Mouse (Mus musculus) heart, postnatal 36 days (tissue): ENCODE results near the gene Tle6. TPM values are rescaled to one million over a fixed set of nuclear protein-coding genes. Genes with fewer than 3 reads are reported as not detected.

Experiments
- DNase-seq, 2 experiments: peaks; one replicate each; pipeline ENCODE4 v3.0.0; 2021 to 2022
- intact Hi-C: fragments of 180-260 bp; cut with DNase I; formaldehyde crosslinking; loops from one replicate; pipeline ENCODE4 v1.15.1; 2025
- total RNA-seq, 2 experiments: library from RNA; stranded (reverse); gene quantifications; 2 replicates each; pipeline ENCODE4 v1.2.3; 2021

The Tle6 gene
- total RNA-seq, 2 experiments from 2014 or later, result 7.5 to 8.5 TPM

DNA sequence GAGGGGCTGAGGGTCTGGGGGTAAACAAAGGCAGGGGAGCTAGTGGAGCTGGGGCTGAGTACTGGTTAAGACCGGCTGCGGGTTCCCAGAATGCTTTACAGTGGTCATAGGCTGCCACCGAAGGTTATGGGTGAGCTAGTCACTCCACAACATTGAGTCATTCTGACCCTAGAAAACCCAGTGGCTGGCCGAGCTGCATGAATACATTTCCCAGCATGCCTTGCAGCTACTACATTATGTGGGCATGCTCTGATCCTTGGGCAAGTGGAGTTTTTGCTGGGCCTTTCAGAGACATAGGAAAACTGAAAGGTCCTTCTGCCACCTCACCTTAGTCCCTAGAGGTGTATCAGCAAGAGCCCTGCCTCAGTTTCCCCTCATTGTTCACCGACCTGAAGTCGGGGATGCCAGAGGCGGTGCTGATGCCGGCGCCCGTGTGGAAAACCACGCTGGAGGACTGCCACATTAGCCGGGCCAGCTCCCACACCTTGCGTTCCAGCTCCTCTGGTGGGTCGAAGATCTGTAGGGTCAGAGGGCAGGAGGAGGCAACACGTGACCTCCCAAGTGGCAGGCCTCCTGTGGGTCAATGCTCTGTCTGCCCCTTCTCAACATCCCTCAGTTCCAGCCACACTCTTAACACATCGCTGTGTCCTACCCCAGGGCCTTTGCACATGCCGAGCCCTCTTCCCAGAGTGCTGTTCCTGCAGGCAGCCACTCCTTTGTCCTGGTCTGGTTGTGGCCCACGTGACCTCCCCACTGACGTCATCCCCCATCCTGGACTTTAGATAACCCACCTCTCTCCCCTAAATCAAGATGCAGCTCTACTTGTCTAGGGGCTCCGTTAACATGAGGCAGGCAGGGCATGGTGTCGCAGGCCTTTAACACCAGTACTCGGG lies 25.5 kb upstream of the Tle6 start:
- no peak for DNase-seq
- intact Hi-C loops, result loop anchor here (2.0 kb wide), 1 partner anchor 20 kb away; the partner anchor contains the start of gene BC025920

DNA sequence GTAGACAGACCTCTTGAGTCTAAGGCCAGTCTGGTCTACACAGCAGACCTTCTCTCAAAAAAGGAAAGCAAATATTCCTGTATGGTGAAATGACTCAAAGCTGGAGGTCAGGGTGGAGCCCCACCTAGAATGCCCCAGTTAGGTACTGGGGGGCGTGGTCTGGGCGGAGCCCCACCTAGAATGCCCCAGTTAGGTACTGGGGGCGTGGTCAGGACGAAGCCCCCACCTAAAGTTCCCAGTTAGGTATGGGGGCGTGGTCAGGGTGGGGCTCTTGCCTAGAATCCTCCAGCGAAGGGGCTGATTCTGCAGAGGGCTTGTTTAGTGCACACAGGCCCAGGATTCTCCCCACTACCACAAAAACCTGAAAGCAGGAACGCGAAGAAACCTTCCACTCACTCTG lies 22.6 kb upstream of the Tle6 start:
- intact Hi-C loops, result no loop called here
- DNase-seq, result no peak

DNA sequence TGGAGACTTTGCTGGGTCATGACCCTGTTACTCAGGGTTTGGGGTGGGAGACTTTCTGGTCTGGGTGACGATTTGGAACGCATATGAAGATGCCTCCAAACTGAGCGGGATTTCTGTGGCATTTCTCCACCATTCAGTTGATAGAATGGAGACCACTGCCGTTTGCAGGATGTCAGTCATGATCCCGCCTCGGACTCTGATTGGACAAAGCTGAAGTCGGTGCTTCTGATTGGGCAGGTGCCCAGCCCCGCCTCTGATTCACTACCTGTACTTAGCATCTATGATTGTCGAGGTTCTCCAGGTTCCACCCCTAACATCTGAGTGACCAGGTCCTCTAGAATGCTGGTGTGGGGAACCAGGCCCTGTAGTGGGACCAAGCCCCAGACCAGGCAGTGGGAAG lies 19.9 kb upstream of the Tle6 start:
- no peak for DNase-seq
- intact Hi-C loops, result no loop called here

DNA sequence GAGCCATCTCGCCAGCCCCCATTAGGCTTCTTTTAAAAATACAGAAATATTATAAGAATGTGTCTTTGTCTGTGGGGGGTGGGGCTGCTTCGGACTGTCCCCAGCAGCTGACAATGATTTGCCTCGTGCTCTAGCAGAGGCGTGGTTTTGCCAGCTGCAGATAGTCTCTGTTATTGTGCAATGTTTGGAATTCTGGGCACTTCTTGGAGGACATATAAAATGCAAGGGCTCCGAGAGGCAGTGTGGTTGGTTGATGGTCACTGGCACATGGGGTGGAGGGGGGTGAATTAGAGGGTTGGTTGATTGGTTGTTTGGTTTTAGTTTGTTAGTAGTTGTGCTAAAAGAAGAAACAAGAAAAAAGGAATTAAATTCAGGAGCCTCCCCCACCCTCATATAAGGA lies 19.1 kb upstream of the Tle6 start:
- DNase-seq, result no peak
- intact Hi-C loops, result no loop called here

DNA sequence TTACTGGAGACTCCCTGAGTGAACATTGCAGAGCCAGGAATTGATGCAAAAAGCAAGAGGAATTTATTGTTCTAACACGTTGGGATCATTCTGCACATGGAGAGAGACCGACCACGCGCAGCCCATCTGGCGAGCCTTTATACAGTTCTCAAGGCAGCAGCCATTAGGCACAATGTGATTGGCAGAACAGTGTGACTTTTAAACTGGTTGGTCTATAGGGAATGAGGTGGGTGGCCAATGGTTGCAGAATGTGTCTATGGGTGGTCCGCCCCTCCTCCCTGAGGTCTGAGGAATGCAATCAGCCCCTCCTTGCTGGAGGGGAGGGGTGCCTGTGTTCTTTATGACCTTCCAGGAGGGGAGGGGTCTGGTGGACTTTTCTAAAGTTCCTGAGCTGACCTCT lies 14.6 kb upstream of the Tle6 start:
- no peak for DNase-seq
- intact Hi-C loops, result no loop called here

DNA sequence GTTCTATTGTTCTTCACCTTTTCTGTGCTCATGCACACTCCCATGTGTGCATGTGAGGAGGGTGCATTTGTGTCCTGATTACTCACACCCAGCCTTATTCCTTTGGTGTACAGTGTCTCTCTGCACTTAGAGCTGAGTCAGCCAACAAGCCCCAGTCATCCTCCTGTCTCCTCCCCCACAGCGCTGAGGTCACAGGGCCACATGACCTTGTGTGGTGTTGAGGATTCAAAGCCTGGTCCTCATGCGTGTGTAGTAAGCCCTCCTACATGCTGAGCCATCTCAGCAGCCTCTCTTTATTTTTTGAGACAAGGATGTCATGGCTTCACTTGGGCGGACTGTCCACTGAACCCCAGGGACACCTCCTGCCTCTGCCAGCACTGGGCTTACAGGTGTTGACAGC lies 11.9 kb upstream of the Tle6 start:
- no peak for DNase-seq
- intact Hi-C loops, result no loop called here

DNA sequence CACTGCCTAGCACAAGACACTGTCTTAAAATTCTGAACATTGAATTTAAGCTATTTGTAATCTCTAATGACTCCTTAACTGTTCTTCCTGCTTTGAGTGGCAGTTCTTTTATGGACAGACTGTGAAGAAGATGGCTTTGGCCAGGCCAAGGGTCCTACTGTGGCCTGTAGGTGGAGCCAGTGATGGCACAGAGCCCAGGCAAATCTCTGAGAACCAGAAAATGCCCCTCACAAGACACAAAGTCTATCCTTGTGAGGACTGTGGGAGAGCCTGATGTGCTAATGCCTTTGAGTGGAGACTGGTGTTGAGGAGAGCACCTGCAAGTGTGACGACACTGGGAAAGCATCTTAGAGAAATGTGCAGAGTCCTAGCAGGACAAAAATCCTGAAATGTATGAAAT lies 7.4 kb upstream of the Tle6 start:
- intact Hi-C loops, result loop anchor here (5.0 kb wide), 1 partner anchor 564 kb away; no protein-coding TSS in a partner anchor

DNA sequence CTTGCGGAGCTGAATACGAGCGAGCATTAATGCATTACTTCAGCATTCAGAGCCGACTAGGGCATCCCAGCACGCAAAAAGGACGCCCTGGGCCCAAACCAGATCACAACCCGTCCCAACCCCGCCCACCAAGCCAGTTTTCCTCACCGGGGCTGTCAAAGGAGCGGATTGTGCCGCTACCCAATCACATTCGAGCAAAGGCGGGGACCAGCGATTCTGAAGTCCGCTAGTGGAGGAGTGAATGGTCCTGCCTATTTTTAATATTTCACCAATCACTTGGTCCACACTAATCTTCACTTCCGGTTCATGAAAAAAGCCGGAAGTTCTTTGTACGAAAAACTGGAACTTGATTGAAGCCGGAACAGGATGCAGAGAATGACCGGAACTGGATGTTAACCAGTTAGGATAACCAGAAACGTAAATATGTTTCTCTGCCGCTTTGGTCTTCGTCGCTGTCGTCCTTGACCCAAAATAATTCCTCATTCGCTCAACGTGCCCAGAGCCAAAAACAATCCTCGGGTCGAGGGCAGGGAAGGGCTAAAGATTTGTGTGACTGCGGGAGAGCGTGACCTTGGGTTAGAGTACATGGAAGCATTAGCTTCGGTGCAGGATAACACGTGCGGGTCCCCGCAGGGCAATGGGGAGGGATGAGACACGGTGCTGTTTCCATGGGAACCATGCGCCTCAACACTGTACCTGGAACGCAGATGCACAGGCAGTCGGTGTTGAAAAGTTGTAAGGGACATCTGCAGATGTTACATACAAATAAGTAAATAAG lies 5.3 kb upstream of the Tle6 start, which contains the start of gene BC025920:
BC025920 (plus strand) TSS at position 297 of the 778 bp plus-strand sequence.
- intact Hi-C loops, result loop anchor here (2.0 to 5.0 kb wide), 3 partner anchors 21 to 566 kb away; partner anchors contain the start of gene Sirt6
- peak; percentile 89 for DNase-seq

More for the DNA sequence above, 7.4 kb upstream of the Tle6 start:
- DNase-seq, result no peak

DNA sequence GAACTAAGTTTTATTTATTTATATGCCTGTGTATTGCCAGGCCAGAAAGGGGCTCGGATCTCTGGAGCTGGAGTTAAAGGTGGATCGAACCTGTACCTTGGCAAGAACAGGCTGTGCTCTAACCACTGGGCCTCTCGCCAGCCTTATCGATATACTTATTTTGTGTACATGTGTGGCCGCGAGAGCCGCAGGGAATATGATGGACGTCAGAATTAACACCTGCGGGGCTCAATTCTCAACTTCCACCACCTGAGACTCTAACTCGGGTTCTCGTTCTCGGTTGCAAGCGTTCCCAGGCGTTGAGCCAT lies 4.7 kb upstream of the Tle6 start:
- DNase-seq, result no peak
- intact Hi-C loops, result loop anchor here (2.0 to 5.0 kb wide), 2 partner anchors 35 to 567 kb away; no protein-coding TSS in a partner anchor

DNA sequence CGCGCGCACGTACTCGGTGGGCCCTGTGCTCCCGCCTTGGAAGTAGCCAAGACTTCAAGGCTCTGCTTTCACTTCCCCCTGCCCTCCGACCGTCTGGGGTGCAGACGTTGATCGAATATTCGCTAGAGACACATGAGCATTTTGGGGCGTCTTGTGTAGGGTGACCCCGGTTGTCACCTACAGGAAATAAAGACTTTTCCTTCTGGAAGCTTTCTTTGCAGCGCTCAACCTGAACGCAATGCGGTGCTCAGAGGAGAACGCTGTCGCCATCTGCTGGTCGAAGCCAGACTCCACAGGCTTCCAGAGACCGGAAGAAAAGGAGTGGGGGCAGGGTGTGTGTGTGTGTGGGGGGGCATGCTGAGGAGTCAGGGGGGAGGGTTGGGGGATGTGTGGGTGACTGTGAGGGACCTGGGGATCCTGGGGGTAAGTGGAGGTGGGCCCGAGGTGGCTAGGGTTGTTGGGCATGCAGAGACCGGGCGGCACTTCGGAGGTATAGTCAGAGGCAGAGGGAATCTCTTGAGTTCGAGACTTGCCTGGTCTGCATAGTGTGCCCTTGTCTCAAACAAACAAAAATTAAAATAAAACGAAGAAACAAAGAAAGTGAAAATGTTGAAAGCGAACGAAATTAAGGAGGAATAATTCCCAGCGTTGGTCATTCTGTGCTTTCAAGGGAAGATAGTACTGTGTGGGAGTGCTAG lies 4.2 kb upstream of the Tle6 start:
- intact Hi-C loops, result loop anchor here (2.0 to 5.0 kb wide), 5 partner anchors 34 to 567 kb away; partner anchors contain the start of gene S1pr4

DNA sequence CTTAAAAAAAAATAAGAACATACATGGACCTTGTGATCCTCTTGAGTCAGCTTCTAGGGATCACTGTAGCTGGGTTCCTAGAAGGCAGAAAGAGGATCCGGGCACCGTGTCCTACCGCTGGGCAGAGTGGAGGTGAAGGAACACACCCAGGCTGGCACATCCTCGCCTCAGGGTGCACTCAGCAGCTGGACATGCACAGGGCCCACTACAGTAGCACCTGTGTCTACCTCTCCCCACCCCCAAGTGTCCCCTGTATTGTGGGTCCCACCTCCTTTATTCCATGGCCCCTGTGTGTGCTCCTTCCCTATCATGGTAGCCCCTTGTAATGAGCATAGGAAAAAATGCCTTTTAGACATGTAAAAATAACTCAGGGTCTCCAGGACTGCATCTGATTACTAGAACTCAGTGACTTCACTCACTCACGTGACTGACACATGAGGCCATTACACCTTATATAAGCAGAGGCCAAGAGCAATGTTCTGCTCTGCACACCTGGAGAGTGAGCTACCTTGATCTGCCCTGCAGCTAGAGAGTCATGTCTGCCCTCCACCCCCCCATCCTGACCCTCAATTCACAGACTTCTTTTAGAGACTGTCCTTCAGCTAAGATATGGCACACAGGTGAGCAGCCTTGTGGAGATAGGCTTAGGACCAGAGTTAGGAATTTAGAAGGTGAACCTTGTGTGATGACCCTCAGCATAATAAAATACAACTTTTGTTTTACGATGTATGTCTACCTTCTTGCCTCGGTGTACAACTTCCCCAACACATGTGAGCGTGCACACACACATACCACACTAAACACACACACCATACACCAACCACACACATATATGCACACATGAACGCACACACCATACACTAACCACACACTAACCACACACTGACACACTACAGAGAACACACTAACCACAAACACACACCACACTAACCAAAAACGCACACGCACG lies 3.4 kb upstream of the Tle6 start:
- intact Hi-C loops, result loop anchor here (2.0 to 5.0 kb wide), 4 partner anchors 33 to 102 kb away; partner anchors contain the start of gene S1pr4

More for the DNA sequence above, 4.2 kb upstream of the Tle6 start:
- DNase-seq, result peak; percentile 89 to 91

DNA sequence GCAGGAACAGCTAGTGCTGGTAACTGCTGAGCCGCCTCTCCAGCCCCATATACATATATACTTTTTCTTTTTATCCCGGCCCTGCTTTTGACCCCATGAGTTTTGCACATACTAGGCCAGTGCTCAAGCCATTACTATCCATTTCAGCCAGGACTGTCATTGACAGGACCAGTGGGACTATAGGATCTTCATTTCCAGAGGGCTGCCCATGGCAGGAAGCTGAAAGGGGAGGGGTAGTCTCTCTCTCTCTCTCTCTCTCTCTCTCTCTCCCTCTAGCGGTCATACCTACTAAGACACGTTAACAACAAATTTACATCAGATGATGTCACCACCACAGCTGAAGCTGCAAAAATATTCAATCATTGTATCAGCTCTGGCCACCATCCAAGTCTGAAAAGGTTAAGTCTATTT lies 1.9 kb upstream of the Tle6 start:
- DNase-seq, result peak in 1 of 2 experiments; percentile 28
- intact Hi-C loops, result loop anchor here (5.0 kb wide), 3 partner anchors 40 to 100 kb away; partner anchors contain the start of gene S1pr4

More for the DNA sequence above, 3.4 kb upstream of the Tle6 start:
- no peak for DNase-seq

DNA sequence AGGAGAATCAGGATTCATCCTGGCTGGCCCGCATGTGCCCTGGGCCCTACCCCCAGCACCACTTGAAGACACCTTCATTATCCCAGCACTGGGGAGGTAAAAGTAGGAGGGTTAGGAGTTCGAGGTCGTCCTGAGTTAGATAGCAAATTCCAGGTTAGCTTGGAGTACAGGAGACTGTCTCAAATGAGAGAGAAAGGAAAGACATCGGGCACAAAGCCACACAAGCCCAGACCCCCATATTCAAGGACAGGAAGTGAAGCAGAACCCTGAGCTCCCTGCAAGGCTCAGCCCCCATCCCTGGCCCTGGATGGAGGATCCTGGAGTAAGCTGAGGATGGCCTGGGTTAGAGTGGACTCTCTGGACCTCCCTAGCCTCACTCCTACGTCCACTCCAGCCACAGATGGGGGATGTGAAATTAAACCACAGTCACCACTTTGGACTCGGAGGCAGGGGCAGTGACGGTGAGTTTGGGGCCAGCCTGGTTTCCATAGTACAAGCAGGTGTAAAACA lies 578 bp upstream of the Tle6 start:
- no peak for DNase-seq
- intact Hi-C loops, result loop anchor here (5.0 kb wide), 3 partner anchors 39 to 99 kb away; partner anchors contain the start of gene S1pr4

DNA sequence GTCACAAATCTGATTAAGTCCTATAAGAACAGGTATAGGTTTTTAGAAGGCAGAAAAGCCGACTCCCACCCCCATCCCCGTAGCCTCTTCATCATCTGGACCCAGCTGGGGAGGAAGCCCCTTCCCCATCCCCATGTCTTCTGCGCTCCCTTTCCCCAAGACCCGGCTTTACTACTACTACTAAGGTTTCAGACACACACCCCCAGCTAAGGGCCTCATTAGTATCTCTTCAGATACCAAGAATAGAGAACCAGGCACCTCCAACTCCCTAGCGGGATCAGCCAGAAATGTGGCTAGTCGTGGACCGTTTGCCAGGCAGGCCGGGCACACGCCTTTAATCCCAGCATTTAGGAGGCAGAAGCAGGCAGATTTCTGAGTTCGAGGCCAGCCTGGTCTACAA lies 777 bp downstream of the Tle6 start:
- DNase-seq, result no peak
- intact Hi-C loops, result loop anchor here (5.0 kb wide), 3 partner anchors 38 to 98 kb away; partner anchors contain the start of gene S1pr4

DNA sequence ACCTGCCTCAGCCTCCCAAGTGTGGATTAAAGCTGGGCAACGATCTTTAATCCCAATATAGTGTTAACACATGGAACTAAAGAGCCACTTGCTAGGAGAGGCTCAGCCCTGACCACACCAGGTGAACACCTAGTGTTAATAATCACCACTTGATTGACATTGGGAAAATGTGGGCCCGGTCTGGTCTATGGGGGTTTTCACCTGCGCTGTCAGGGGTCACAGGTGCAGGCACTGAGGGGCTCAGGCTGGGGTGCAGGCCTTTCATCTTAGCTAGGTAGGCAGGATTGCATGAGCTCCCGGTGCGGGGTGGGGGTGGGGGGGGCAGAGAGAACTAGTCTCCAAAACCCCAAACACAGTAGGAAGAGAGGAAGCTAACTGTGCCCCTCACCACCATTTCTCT lies 1.2 kb downstream of the Tle6 start:
- no peak for DNase-seq
- intact Hi-C loops, result loop anchor here (5.0 kb wide), 3 partner anchors 37 to 97 kb away; partner anchors contain the start of gene S1pr4

DNA sequence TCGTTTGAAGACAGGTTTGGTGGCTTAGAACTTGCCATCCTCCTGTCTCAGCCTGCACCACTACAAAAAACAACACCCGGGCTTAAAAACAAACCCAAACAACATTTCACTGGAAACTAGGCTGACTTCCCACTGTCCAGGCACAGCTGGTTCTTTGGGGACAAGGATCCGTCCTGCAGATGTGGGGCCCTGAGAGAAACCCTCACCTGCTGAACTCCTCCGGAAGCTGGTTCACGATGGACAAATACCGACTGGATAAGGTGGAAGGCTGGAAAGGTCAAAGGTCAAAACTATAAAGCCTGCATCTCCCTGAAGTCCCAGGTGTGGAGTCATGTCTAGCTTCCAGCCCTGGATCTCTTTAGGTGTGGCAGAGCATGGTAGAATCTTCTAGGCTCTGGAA lies 2.0 kb downstream of the Tle6 start:
- no peak for DNase-seq
- intact Hi-C loops, result no loop called here

DNA sequence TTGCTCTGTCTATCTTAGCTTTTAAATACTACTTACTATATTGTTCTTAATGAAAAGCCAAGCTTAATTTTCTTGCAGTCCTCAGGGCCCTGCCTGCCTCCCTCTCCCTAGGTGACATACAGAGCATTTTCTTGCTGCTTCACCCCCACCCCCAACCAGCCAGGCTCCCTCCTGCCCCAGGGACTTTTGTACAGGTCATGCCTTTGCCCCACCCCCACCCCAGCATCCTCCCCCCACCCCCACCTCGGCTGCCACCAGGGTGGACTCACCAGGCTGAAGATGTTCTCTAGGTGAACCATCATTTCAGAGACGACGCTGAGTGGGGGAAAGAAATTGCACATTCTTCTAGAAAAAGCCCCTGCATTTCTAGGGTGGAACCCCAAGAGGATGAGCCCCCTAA lies 2.5 kb downstream of the Tle6 start:
- intact Hi-C loops, result no loop called here
- no peak for DNase-seq

DNA sequence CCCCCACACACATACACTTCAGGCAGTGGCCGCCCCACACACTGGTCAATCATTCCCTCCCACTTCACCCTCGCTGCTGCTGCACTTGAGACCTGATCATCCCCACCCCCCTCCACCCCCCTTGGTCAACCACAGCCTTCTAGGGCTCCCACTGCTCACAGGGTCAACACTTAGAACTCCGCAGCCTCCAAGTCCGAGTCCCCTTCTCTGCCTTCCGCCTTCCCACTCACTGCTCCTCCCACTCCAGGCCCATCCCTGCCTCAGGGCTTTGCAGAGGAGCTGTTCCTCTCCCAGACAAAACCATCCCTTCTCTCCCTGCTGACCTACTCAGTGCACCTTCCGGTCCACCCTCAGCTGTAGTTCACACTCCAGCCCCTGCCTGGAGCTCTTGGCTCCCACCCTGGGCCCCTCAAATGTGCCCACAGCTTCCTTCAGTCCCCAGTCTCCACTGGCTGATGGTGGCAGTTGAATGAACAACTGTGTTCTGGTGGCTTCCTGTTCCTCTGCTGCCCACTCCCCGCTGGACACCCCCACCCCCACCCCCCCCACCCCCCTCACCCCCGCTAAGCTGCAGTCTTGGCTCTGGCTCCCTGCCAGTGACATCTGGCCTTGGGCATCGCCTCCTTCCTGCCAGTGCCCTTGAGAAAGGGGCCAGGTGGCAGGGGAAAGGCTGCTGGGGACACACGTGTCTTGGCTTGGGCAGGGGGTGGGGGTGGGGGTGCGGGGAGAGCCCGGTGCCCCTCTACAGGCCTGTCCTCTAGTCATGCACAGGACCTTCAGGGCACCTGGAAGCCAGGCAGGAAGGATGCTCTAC lies 3.5 kb downstream of the Tle6 start:
- intact Hi-C loops, result no loop called here
- DNase-seq, result peak; percentile 34 to 55
